Mouse (Mus musculus): ENCODE data around the gene Gm17606.

The Gm17606 gene

DNA sequence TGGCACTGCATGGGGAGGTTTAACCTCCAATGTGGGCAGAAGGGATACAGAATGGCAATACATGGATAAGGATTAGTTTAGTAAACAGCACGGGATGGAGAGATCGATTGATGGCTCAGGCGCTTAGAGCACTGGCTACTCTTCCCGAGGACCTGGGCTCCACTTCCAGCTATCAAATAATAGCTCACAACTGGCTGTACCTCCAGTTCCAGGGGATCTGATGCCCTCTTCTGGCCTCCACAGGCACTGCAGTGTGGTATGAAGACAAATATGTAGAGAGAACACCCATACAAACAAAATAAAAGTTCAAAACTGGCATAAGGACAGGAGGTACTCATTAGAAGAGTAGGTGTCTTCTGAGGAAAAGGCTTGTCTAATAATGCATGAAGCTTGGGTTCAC lies 28.6 kb downstream of the Gm17606 start:
- peak; percentile 58 for DNase-seq

DNA sequence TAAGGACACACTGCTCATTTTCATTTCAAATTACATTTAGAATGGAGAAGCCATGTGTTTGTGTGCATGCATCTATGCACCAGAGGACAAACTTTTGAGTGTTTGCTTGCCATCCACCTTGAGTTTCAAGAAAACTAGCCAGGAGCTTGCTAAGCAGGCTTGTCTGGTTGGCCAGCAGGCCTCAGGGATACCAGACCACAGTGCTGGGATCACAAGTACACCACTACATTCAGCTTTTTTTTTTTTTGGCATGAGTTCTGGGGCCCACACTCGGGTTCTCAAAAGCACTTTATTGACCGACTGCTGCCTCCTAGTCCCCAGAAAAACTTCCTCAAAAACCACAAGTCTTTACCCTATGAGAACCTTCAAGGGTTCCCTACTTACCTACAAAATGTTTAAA lies 33.6 kb downstream of the Gm17606 start:
- no peak for DNase-seq

DNA sequence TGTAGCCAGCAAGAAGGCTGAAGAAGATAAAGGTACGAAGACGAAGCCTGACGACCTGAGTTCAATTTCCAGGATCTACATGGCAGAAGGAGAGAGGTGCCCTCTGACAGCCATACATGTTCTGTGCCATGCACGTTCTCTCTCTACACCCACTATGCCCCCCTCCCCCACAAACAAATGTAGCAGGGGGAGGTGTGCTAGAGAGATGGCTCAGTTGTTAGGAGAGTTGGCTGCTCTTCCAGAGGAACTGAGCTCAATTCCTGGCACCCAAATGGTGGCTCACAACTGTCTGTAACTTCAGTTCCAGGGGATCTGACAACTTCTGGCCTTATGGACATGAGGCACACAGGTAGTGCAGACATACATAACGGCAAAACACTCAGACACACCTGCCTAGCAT lies 35.5 kb downstream of the Gm17606 start:
- no peak for DNase-seq

DNA sequence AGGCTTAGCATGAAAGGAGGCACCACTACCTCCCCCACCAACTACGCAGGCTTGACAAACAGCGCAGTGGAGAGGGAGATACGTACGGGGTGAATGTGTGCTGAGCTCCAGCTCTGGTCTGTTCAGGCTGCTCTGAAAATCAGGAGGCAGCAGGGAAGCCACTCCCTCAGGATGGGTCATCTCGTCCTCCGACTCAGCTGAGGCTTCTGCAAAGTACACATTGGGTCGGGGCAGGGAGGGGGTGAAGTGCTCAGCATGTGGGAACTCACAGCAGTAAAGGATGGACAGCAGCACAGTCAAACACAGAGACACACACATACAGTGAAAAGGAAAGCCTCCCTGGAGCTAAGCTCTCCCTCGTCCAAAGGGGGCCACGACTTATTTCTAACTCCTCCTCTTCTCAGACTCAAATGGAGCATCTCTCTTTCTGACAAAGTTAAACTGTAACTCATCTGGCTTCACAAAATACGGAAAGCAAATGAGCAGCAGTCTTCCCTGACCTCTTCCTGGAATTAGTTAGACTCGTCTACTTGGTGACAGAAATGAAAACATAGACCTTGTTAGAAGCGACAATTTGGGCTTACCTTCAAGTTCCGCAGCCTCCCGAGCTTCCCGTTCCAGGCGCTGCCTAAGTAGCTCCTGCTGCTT lies 38.0 kb downstream of the Gm17606 start:
- DNase-seq = no peak

DNA sequence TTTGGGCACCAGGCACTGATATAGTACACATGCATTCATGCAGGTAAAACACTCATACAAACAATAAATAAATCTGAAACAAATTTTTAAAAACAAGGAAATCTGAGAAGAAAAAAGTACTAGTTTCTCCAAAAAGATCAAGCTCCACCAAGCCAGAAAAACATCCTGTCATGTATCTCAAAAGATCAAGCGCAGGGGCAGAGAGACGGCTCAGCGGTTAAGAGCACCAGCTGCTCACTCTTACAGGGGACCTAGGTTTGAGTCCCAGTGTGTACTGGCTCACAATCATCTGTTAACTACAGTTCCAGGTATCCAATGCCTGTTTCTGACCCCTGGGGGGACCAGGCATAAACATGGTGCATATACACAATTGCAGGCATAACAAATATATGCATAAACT lies 41.6 kb downstream of the Gm17606 start:
- no peak for DNase-seq

DNA sequence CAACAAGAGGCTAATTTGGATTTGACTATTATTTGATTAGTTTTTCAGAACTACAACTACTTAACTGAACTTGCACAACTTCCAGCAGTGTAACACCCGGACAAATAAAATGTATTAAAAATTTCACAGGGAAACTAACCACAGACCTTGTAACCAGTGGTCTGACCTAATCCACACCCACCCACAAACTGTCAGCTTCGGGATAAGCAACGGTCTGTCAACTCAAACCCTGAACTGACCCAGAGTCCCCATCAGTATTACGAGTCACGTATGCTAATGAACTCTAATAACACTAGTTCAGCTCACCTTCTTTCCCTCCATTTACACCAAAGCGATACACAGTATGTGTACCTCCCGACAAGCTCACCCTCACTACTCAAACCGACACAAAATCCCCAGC lies 44.7 kb downstream of the Gm17606 start:
- no peak for DNase-seq

DNA sequence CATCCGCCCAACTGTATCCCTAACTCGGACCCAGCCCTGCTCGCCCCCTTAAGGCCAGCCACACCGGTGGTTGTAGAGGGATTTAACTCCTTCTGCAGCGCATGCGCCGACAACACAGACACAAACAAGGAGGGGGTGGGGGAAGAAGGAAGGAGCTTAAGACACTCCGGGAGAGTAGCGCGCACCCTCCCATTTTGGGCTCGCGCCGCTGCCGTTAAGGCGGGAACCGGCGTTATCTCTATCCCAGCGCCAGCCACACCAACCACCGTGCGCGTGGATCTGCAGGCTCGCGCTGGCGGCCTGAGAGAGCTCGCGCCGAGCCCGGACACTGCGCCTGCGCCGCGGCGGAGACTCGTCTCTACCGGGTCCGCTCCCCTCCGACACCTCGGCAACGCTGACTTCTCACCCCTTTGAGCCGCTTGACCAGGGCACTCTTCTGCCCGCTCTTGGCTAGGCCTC lies 45.3 kb downstream of the Gm17606 start, which contains the start of gene 1700123O20Rik:
Gene 1700123O20Rik (plus strand): TSS at position 154 of the 459 bp plus-strand sequence.
- peak; percentile 95 for DNase-seq

DNA sequence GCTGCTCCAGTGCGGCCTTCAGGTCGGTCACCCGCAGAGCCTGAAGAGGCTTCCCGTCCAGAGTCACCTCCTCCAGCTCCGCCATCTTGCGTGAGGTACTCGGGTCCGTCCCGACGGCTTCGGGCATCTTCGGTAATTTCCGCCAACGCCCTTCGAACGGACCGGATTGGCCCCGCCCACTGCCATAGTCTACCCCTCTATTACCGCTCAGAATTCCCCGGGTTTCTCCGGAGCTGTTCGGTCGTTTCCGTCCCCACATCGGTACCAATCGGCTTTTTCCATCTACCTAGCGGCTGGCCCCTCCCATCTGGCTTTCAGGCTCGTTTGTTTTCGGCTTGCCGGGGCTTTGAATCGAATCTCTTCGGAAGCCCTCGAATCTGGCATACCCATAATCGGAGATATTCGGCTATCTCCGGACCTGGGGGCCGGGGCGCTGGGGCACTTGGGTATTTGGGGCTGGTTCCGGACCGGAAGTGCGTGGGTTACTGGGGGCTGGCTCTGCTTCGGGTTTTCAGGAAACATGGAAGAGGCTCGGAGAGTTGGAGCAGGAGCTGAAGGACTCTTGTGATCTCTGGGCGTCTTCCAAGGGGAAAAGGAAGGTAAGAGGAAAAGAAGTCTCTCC lies 45.9 kb downstream of the Gm17606 start, which contains the start of gene Acin1:
Gene Acin1 (minus strand): TSS at position 410 of the 622 bp plus-strand sequence.
- peak; percentile 100 for DNase-seq

DNA sequence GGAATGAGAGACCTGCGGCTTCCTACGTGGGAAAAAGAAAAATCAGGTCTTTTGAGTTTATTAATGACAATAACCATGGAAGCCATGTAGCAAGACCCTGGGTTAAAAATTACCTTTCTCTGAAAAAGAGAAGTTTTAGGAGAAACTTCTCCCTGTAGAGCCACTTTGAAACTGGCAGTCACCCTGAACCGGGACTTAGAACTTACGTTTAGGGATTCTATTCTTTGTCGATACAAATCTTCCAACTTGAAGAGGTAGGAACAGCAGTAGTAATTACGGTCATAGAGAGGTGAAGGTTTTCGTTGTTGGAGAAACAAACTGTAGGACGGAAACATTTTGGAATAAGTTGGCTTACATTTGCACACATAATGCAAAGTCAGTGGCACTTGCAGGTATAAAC lies 46.5 kb downstream of the Gm17606 start:
- no peak for DNase-seq

DNA sequence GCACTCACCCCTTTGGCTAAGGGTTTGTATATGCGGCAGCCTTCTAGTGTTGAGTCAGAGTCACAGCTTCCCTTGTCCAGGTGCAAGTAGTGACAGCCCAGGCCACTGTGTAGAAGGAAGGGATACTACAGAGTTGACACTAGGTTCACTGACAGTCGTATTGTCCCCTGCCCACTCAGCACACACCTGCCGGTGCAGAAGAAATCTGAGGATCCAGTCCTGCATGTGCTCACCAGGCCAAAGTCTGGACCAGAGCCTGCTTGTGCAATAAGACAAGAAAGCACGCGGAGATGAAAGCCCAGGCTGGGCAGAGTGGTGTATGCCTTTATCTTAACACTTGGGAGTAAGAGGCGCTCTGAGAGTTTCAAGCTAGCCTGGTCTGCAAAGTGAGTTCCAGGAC lies 54.3 kb downstream of the Gm17606 start:
- no peak for DNase-seq

DNA sequence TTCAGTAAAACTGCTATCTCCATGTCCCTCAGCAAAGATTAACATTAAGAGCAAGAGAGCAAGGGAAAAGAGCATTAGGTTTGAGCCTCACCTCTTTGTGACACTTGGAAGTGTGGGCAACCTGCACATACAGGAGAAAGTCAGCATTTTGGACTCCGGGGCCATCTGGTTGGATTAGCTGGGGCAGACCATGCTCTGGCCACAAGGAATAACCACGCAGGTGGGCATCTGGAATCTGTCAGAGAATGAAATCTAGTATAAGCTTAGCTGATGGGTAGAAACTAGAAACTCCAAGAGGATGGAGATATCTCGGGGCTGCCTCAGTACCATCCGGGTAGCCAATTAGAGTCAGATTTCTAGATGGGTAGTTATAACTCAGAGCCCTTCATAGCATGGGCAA lies 56.0 kb downstream of the Gm17606 start:
- DNase-seq = no peak
